Mouse (Mus musculus): Measurements from ENCODE around the gene Alk. TPM values are rescaled to one million over a fixed set of nuclear protein-coding genes. Genes with fewer than 3 reads are reported as not detected.

The Alk gene
- total RNA-seq, 2 experiments from 2014 or later, result 1.4 to 1.5 TPM

DNA sequence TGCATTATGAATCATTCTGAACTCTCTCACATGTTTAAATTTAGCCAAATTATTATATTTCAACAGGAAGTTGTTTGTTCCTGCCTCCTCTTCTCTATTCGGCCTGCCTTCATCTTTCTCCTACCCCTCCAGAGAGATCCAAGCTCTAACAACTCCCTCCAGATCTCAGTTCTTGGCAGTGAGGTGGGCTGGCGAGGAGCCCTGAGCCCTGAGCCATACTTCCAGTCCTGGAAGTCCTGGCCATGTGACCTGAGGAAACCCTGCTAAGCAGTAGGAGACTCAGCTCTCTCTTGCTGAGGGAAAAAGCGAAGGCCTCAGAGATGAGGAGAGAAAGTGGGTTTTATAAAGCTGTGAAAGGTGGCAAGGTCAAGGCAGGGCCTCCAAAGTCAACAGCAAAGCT, 689.9 kb downstream of the Alk start:
- DNase-seq (ENCODE audit: low spot score in 2 of 2), result no peak

DNA sequence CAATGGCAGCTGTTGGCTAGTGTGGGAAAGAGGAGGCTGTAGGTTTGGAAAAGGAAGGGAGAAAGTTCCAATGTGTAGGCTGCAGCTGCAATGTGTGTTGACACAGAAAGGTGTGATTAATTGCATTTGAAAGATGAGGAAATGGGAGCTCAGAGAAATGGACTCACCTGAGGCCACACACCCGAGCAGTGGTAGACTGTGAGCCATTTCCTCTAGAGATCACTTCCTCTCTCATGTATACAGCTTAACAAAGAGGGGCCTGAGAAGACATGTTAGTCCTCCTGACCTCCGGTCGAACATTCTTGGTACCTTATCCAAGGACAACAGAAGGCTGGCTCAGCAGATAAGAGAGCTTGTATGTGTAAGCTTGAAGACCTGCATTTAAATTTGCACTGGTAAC, 691.2 kb downstream of the Alk start:
- no peak for DNase-seq (ENCODE audit: low spot score in 2 of 2)

DNA sequence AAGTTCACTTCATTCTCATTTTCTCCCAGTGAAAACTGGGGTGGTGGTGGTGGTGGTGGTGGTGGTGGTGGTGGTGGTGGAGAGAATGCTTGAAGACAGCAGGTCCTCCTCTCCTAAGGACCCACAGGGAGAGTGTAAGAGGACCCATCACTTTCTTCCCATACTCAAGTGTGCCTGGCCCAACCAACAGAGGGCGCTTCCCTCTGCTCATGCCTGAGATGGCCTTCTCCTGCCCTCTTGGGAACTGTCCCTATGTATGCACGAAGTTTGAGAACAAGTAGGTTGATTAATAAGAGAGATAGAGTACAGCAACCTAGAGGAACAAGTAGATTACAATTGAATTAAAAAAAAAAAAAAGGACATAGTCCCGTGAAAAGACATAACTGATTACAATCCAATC, 695.3 kb downstream of the Alk start:
- no peak for DNase-seq (ENCODE audit: low spot score in 2 of 2)

DNA sequence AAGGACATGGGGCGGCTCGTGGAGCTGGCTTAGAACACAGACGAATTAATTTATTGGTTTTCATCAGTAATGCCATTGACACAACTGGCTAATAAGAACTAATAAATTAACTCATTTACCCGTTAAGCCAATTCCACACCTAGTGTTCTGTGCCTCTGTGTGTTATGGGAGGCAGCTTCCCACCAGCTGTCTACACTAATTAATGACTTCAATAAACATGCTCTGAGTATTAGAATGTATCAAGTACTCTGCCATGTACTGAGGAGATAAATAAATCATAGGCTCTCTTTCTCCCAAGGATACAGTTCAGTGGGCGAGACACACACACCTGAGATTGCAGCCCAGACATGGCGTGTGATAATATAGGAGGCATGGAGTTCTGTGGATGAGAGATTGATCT, 723.1 kb downstream of the Alk start:
- no peak for DNase-seq (ENCODE audit: low spot score in 2 of 2)

DNA sequence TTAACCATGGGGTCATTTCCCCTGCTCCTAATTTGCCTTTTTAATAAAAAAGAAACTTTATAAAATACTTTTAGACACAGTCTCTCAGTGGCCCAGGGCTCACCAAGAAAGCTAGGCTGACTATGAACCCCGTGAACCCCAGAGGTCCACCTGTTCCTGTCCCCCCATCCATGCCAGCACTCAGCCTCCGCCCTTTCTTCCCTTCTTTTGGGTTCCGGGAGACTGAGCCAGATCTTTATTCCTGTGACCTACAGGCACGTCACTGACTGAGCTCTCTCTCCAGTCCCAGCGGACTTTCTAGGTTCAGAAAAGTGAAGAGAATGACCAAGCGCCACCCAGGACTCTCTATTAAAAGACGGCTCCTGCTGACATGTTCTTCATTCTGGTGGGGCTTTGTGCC, 728.9 kb downstream of the Alk start:
- no peak for DNase-seq (ENCODE audit: low spot score in 2 of 2)

- DNase-seq (ENCODE audit: low spot score in 2 of 2), result no peak
Measured at GRCm38 (mm10) chr17:71874795-71875194, 729.6 kb downstream of the Alk start.

GRCm38 (mm10) chr17:71874077-71874476, 730.4 kb downstream of the Alk start:
- peak in 1 of 2 experiments; percentile 53 for DNase-seq (ENCODE audit: low spot score in 2 of 2)

GRCm38 (mm10) chr17:71872976-71873375, 731.5 kb downstream of the Alk start:
- no peak for DNase-seq (ENCODE audit: low spot score in 2 of 2)

DNA sequence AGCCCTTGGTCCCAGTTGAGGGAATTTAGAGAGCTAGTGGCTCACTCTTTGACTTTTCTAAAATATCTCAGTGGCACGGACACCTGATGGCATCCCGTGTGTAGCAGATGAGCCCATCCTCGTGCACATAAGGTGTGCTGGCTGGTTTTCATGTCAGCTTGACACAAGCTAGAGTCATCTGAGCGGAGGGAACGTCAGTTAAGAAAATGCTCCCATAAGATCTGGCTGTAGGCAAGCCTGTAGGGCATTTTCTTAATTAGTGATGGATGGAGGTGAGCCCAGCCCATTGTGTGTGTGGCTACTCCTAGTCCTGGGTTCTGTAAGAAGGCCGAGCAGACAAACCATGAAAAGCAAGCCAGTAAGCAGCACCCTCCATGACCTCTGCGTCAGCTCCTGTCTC, 732.4 kb downstream of the Alk start:
- DNase-seq (ENCODE audit: low spot score in 2 of 2), result no peak

DNA sequence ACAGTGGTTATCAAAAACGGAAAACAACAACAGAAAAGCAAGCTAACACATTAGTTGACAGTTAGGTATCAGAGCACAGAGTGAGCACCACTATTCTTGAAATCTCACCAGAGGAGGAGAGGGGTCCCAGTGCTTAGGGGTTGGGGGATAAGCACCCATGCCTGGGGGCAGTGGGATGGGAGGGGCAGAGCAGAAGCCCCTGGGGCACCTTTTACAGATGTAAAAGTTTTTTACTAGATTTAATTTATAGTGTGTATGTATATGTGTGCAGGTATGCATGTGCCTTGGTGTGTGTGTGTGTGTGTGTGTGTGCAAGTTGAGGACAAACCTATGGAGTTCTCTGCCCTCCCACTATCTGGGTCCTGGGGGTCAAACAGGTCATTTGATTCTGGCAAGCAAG, 733.8 kb downstream of the Alk start:
- no peak for DNase-seq (ENCODE audit: low spot score in 2 of 2)

DNA sequence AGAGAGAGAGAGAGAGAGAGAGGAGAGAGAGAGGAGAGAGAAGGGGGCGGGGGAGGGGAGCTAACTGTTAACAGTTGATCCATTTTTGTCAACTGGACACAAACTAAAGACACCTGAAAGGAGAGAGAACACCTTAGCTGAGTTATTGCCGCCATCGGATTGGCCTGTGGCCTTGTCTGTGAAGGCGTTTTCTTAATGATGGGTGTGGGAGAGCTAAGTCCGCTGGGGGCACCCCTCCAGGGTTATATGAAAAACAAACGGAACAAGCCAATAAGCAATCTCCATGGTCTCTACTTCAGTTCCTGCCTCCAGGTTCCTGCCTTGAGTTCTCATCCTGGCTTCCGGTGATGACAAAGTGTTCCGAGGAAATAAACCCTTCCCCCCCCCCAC, 734.2 kb downstream of the Alk start:
- no peak for DNase-seq (ENCODE audit: low spot score in 2 of 2)

GRCm38 (mm10) chr17:71869372-71870231, 734.8 kb downstream of the Alk start:
- no peak for DNase-seq (ENCODE audit: low spot score in 2 of 2)

DNA sequence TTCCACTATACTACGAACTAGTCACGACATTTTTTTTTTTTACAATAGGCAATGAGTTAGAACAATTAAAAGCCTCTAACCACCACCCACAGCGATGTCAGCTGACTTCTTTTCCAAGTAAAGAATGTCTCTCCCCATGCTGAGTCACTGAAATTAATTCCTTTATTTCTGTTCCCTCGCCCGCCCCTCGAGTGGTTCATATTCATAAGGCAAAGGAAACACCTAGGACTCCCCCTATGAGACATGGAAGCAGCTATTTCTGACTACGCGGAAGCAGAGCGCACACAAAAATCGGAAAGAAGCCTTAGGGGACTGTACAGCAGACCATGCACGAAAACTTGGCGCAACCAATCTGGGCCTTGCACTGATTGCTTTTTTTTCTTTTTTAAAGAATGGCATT, 735.6 kb downstream of the Alk start:
- no peak for DNase-seq (ENCODE audit: low spot score in 2 of 2)

DNA sequence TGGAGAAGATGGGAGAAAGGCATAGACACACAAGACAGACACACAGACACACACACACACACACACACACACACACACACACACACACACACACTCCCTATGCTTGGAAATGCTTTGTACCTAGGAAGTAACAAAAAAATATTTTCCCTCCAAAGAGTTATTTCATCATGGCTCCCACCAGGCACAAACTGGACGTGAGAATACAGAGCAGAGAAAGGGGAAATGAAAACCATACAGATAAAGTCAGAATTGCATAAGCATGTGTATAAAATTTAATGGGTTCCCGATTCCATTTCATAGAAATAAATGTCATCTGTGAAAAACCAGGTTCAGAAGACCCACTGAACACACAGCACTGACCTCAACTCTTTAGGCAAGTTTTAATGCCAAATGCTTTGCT, 736.5 kb downstream of the Alk start:
- DNase-seq (ENCODE audit: low spot score in 2 of 2), result no peak

- no peak for DNase-seq (ENCODE audit: low spot score in 2 of 2)
Measured at GRCm38 (mm10) chr17:71865437-71865836, 739.0 kb downstream of the Alk start.

DNA sequence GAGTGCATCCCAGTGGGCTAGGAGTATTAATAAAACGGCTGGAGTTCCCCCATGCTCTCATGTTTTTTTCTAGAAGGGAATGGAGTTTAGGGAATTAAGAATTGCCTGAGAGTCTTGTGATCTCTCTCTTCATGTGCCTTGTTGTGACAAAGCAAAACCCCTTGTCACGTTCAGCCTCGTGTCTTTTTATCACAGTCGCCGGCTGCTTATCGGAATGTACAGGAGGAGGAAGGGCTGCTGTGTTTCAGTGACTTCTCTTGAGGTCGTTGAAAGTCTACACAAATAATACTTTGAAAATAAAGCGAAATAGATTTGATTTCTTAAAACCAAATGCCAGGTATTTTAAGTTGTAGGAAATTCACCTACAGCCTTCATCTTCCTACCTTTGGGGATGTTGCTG, 740.4 kb downstream of the Alk start:
- no peak for DNase-seq (ENCODE audit: low spot score in 2 of 2)

DNA sequence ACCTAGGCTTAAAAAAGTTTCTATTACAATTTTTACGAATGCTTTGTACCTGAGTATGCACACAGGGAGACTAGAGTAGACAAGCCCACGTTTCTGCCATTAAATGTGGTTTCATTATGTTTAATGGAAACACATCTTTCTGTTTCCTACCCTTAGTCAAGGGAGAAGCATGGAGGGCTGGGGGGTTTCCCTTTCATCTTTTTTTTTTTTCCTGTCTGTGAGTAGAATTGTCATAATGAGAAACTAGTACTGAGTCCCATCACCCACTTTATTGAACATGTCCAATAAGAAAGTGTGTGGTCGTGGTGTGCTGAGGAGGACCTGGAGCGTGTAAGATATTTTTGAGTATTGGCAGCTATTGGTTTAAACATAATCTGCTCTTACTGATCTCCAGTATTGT, 741.5 kb downstream of the Alk start:
- DNase-seq (ENCODE audit: low spot score in 2 of 2), result no peak

DNA sequence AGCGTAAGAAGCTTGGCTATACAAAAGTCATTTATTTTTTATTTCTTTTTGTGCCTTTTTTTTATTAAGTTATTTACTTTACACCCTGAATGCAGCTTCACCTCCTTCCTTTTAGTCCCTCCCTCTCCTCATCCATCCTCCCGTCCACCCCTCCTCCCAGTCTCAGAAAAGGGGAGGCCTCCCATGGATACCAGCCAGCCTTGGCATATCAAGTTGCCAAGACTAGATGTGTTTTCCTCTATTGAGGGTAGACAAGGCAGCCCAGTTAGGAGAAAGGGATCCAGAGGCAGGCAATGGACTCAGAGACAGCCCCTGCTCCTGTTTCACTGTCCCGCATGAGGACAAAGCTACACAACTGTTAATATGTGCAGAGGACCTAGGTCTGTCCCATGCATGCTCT, 742.2 kb downstream of the Alk start:
- no peak for DNase-seq (ENCODE audit: low spot score in 2 of 2)

DNA sequence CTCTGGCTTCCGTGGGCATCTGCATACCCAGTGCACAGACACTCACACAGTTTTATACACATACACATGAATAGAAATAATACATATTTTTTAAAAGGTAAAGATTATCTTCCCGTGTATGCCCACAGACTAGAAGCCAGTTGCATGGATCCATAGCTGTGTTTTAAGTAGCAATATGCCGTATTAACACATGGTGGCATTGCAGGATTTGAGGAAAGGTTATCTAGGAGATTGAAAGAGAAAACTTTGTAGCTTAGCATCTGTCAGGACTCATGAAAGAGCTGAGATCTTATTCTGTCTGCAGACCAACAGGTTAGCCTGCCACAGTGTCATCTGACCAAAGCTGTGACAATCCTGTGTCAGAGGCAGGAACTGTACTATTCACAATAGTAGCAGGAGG, 772.5 kb downstream of the Alk start:
- no peak for DNase-seq (ENCODE audit: low spot score in 2 of 2)

- DNase-seq (ENCODE audit: low spot score in 2 of 2), result no peak
Measured at GRCm38 (mm10) chr17:71828647-71829414, 775.6 kb downstream of the Alk start.

- no peak for DNase-seq (ENCODE audit: low spot score in 2 of 2)
Measured at GRCm38 (mm10) chr17:71827627-71828026, 776.8 kb downstream of the Alk start.

DNA sequence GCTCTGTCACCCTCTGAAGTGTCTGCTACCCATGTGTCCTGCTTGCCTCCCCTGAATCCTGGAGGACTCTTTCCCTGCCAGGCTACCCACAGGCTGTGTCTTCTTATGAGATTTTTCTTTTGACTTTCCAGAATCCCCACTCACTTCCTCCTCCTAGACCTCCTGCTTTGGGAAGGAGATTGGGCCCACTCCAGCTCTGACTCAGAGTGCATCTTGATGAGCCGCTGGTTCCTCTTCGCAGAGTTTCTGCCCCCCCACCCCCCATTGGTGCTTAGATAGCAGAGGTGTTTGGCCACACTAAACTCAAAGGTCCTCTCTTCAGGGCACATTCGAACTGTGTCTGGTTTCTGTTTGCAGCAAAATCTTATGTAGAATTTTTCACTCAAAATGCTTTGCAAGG, 777.8 kb downstream of the Alk start:
- DNase-seq (ENCODE audit: low spot score in 2 of 2), result no peak
